Comparison of ENCODE assay signal across 7 mouse cellular contexts in the genomic region with DNA sequence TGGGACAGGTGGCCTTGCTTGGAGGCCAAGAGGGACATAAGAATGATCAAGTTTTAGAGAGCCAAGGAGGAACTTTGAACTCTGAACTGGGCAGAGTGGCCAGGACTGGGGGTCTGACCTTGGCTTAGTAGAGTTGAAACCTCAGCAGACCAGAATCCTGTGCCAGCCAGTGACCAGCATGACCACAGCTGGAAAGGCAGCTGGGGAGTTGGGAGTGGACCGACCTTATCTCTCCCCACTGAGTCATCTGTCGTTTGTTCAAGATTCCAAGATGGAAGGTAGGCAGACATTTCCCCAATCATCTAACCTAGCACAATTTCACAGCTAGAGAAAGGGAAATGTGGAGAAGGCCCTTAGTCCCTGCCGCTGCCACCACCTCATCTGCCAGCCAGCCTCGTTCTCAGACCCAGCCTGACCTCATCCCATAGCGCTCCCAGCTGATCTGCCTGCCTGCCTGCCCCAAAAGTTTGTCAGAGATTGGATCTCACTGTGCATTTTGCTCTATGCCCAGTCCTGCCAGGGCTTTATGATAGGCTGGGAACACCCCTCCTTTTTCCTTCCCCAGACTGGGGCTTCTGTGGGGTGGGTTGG. TPM values are rescaled to one million over a fixed set of nuclear protein-coding genes. Genes with fewer than 3 reads are reported as not detected.
A peak's percentile ranks its signal among the peaks of the same experiment; 100 is the strongest.
DNase-seq lines count a peak whose midpoint lies in the region; ATAC-seq and TF ChIP-seq lines count a peak whose summit lies in the region.

No protein-coding gene starts in this region.

- peak; percentile 19 for DNase-seq in lung, postnatal 10 days
- DNase-seq in lung, adult 2 months = no peak
- no peak for DNase-seq in forebrain, embryonic 10.5 days (ENCODE audit: extremely low spot score, low spot score)
- DNase-seq in limb, embryonic 14.5 days (ENCODE audit: low spot score) = no peak
- DNase-seq in stomach, postnatal 0 days (ENCODE audit: low spot score) = no peak
- no peak for DNase-seq in ovary, postnatal 36 days (ENCODE audit: low spot score)
- DNase-seq in natural killer cell, adult 2 months (ENCODE audit: low spot score in 2 of 2) = no peak

- H3K9me3 ChIP-seq in forebrain, embryonic 10.5 days = no peaks in the 10 kb centered on the region
- no peaks in the 10 kb centered on the region for H3K9me3 ChIP-seq in limb, embryonic 14.5 days (ENCODE audit: control insufficient read depth, low read length)
- no peaks in the 10 kb centered on the region for H3K9me3 ChIP-seq in stomach, postnatal 0 days (ENCODE audit: control insufficient read depth, low read length)

- 0 out of 2 replicates have a peak overlapping the region, but pooled peaks have one; percentile 18 for H3K9ac ChIP-seq in limb, embryonic 14.5 days (ENCODE audit: low read depth, low read length, severe bottlenecking)
- no peak overlapping the region for H3K9ac ChIP-seq in stomach, postnatal 0 days (ENCODE audit: low read length)

- H3K4me3 ChIP-seq in lung, adult 2 months (replicated peaks; ENCODE audit: extremely low read depth, low read depth, low read length) = no peak overlapping the region
- peak overlapping the region; percentile 35 for H3K4me3 ChIP-seq in forebrain, embryonic 10.5 days
- H3K4me3 ChIP-seq in limb, embryonic 14.5 days (replicated peaks; ENCODE audit: low read length) = peak overlapping the region; percentile 22
- peak overlapping the region; percentile 19; the same call in 1 of the 2 replicates for H3K4me3 ChIP-seq in stomach, postnatal 0 days (ENCODE audit: low read depth, low read length)

- no peak overlapping the region for H3K27ac ChIP-seq in forebrain, embryonic 10.5 days
- H3K27ac ChIP-seq in limb, embryonic 14.5 days (replicated peaks; ENCODE audit: low read depth, low read length) = no peak overlapping the region
- H3K27ac ChIP-seq in stomach, postnatal 0 days (replicated peaks) = no peak overlapping the region

- no peaks in the 10 kb centered on the region for H3K36me3 ChIP-seq in forebrain, embryonic 10.5 days (replicated peaks)
- H3K36me3 ChIP-seq in limb, embryonic 14.5 days (ENCODE audit: control insufficient read depth, insufficient read depth, low read length) = no peaks in the 10 kb centered on the region
- no peaks in the 10 kb centered on the region for H3K36me3 ChIP-seq in stomach, postnatal 0 days (ENCODE audit: control insufficient read depth, insufficient read depth, low read length)

- TF ChIP-seq POLR2A in lung, adult 2 months (IDR thresholded peaks at IDR 0.05; ENCODE audit: borderline replicate concordance, extremely low read depth, low read depth, low read length) = no peak
- no peak for TF ChIP-seq POLR2A in limb, embryonic 14.5 days (IDR thresholded peaks at IDR 0.05; ENCODE audit: borderline replicate concordance, extremely low read depth, insufficient read depth, insufficient read length)

- WGBS in lung, adult 2 months = 51% methylated on average over 5 of the region's 5 CpGs
- 44% methylated on average over 5 of the region's 5 CpGs for WGBS in forebrain, embryonic 10.5 days
- WGBS in limb, embryonic 14.5 days = 50% methylated on average over 5 of the region's 5 CpGs
- WGBS in stomach, postnatal 0 days = 43% methylated on average over 5 of the region's 5 CpGs

- no peaks in the 10 kb centered on the region for H3K4me1 ChIP-seq in lung, adult 2 months (ENCODE audit: control insufficient read depth, insufficient read depth, low read length)
- H3K4me1 ChIP-seq in forebrain, embryonic 10.5 days = peaks cover 37% of the 10 kb centered on the region
- H3K4me1 ChIP-seq in limb, embryonic 14.5 days (ENCODE audit: control insufficient read depth, insufficient read depth, low read length) = no peaks in the 10 kb centered on the region; the same call in 1 of the 2 replicates
- H3K4me1 ChIP-seq in stomach, postnatal 0 days (replicated peaks; ENCODE audit: control insufficient read depth, insufficient read depth) = no peaks in the 10 kb centered on the region

- ATAC-seq in limb, embryonic 14.5 days (ENCODE audit: low FRiP score, low read depth) = no peak
- ATAC-seq in stomach, postnatal 0 days (ENCODE audit: low FRiP score, low TSS enrichment) = peak; percentile 27; the same call in 1 of the 2 replicates

- TF ChIP-seq CTCF in lung, adult 2 months (IDR thresholded peaks at IDR 0.05; ENCODE audit: insufficient read depth, low read length) = no peak
- no peak for TF ChIP-seq CTCF in stomach, postnatal 0 days (IDR thresholded peaks at IDR 0.05; ENCODE audit: low read depth)

- peaks cover 88% of the 10 kb centered on the region for H3K27me3 ChIP-seq in forebrain, embryonic 10.5 days (ENCODE audit: poor library complexity, severe bottlenecking)
- H3K27me3 ChIP-seq in limb, embryonic 14.5 days (ENCODE audit: control insufficient read depth, insufficient read depth, low read length) = peaks cover 12% of the 10 kb centered on the region
- no peaks in the 10 kb centered on the region for H3K27me3 ChIP-seq in stomach, postnatal 0 days (ENCODE audit: control insufficient read depth, insufficient read depth, low read length)

- H3K4me2 ChIP-seq in limb, embryonic 14.5 days (replicated peaks; ENCODE audit: low read depth, low read length, severe bottlenecking) = peak overlapping the region; percentile 30
- peak overlapping the region; percentile 44 for H3K4me2 ChIP-seq in stomach, postnatal 0 days (replicated peaks; ENCODE audit: low read depth)

- TF ChIP-seq EP300 in stomach, postnatal 0 days (optimal IDR thresholded peaks at IDR 0.05) = no peak

RNA-seq across cellular contexts. Expression of a gene that starts 53.1 kb away (rescaled TPM):
- polyA plus RNA-seq in lung, adult 2 months (2012; rRNA removed) = 11.7 and 16.9 TPM in 2 replicates
- polyA plus RNA-seq in forebrain, embryonic 10.5 days (2016; fragmentation: Nextera tagmentation; extraction: Ambion mirVana) = 47.4 and 50.3 TPM in 2 replicates
- 38.3 and 41.5 TPM in 2 replicates for polyA plus RNA-seq in limb, embryonic 14.5 days (2012; rRNA removed)
- 44.1 and 47.5 TPM in 2 replicates for polyA plus RNA-seq in limb, embryonic 14.5 days (2014; fragmentation: Nextera tagmentation; extraction: Ambion mirVana)
- 15.0 and 15.5 TPM in 2 replicates for polyA plus RNA-seq in stomach, postnatal 0 days (2015; fragmentation: Nextera tagmentation; extraction: Ambion mirVana)
